Mouse (Mus musculus): Measurements from ENCODE around the gene Pold2. TPM values are rescaled to one million over a fixed set of nuclear protein-coding genes. Genes with fewer than 3 reads are reported as not detected.

Pold2 gene
- polyA plus RNA-seq (2015; fragmentation: Nextera tagmentation; extraction: Ambion mirVana) = 152 and 155 TPM in 2 replicates

DNA sequence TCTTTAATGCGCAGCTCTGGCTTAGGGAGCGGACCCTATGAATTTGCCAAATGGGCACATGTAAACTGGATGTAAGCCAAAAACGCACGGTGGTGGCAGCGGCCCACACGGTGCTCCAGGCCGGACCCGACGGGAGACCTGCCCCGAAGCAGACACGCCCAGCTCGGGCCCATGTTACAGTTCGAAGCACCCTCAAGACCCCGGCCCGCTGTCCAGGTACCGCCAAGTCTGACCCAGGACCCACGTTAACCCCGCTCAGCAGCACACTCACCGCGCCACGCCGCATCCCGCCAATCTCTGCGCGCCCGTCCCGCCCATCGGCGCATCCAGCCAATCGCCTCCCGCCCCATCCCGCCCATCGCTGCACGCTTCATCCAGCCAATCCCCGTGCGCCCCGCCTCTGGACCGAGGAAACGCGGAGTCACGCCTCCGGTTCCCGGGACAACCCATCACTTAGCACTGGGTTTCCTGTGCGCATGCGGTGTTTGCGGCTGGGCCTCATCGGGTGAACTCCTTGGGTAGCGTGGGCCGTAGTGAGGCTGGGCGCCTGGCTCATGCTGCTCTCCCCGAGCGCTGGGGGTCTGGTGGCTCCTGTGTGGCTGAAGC lies at the start of gene Pold2:
TSS of gene Pold2 (minus strand) at position 372 of the 606 bp plus-strand sequence.
- ATAC-seq (ENCODE audit: low FRiP score, low TSS enrichment) = peak; percentile 99
- Histone ChIP-seq H3K4me1 (ENCODE audit: insufficient read depth, low read length) (peaks cover 21% of the 10 kb centered on the region), H3K4me3 (ENCODE audit: low read length) (peak within 1 kb of the TSS; percentile 69), H3K4me2 (replicated peaks; ENCODE audit: low read depth, low read length) (peak within 1 kb of the TSS; percentile 65), H3K36me3 (ENCODE audit: insufficient read depth, low read length) (peaks cover 25% of the 10 kb centered on the region), H3K27ac (ENCODE audit: low read length) (peak within 1 kb of the TSS; percentile 90), H3K27me3 (ENCODE audit: insufficient read depth, low read length) (no peaks in the 10 kb centered on the region), H3K9me3 (ENCODE audit: low read length) (0 out of 2 replicates have a peak, but pooled peaks cover 3% of the 10 kb centered on the region), H3K9ac (replicated peaks; ENCODE audit: low read length) (peak within 1 kb of the TSS; percentile 73)
- WGBS = under 1% methylated on average over 43 of the region's 52 CpGs

DNA sequence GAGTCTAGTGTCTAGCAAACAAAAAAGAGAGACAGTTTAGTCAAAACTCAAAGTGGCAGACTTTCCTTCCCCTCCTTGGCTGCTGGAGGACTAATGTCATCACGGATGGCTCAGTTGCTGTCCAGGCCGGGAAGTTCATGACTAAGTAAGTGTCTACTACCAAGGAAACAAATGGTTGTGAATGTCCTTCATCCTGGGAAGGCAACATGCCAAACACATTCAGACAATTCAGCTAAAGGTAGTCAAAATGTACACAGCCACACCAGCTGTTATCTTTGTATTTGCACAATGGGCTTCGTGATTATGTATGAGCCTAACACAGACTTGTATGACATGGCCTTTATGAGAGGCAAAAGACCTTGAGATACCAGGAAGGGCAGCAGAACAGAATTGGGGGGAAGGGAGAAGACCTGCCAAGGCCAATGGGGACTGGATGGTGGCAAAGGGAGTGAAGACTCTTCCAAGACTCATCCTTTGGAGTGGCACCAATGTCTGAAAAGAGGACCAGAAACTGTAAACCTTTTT lies 48.7 kb upstream of the Pold2 start:
- Histone ChIP-seq H3K4me3 (ENCODE audit: low read length) (no peak overlapping the region), H3K27me3 (ENCODE audit: insufficient read depth, low read length) (no peaks in the 10 kb centered on the region)
- WGBS = 79% methylated on average over 3 of the region's 3 CpGs

DNA sequence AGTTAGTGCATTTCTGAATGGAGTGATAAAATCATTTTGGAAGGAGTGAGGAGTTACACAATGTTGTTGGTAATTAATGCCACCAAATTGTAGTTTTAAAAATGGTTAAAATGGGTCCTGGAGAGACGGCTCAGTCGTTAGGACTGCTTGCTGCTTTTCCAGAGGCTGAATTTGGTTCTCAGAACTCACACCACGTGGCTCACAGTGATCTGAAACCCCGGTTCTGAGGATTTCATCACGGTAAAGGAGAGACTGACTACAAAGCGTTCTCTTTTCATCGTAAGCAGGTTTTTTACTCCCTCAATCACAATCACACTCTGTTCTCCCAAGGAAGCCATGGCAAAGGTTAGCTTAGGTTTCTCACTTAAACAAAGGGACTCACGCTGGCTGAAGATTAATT lies 46.6 kb upstream of the Pold2 start:
- no peak overlapping the region for H3K9ac ChIP-seq (replicated peaks; ENCODE audit: low read length)
- ATAC-seq (ENCODE audit: low FRiP score, low TSS enrichment) = no peak
- 51% methylated on average over 8 of the region's 8 CpGs for WGBS
- H3K4me3 ChIP-seq (ENCODE audit: low read length) = no peak overlapping the region
- H3K9me3 ChIP-seq (ENCODE audit: low read length) = no peaks in the 10 kb centered on the region
- H3K4me2 ChIP-seq (replicated peaks; ENCODE audit: low read depth, low read length) = no peak overlapping the region
- H3K36me3 ChIP-seq (ENCODE audit: insufficient read depth, low read length) = no peaks in the 10 kb centered on the region
- no peaks in the 10 kb centered on the region; the same call in 1 of the 2 replicates for H3K4me1 ChIP-seq (ENCODE audit: insufficient read depth, low read length)
- no peaks in the 10 kb centered on the region for H3K27me3 ChIP-seq (ENCODE audit: insufficient read depth, low read length)
- H3K27ac ChIP-seq (ENCODE audit: low read length) = no peak overlapping the region

More for the DNA sequence above, 48.7 kb upstream of the Pold2 start:
- no peak overlapping the region for H3K9ac ChIP-seq (replicated peaks; ENCODE audit: low read length)
- no peak overlapping the region for H3K27ac ChIP-seq (ENCODE audit: low read length)
- no peak overlapping the region for H3K4me2 ChIP-seq (replicated peaks; ENCODE audit: low read depth, low read length)
- no peaks in the 10 kb centered on the region for H3K4me1 ChIP-seq (ENCODE audit: insufficient read depth, low read length)
- no peak for ATAC-seq (ENCODE audit: low FRiP score, low TSS enrichment)
- no peaks in the 10 kb centered on the region for H3K36me3 ChIP-seq (ENCODE audit: insufficient read depth, low read length)
- no peaks in the 10 kb centered on the region for H3K9me3 ChIP-seq (ENCODE audit: low read length)

DNA sequence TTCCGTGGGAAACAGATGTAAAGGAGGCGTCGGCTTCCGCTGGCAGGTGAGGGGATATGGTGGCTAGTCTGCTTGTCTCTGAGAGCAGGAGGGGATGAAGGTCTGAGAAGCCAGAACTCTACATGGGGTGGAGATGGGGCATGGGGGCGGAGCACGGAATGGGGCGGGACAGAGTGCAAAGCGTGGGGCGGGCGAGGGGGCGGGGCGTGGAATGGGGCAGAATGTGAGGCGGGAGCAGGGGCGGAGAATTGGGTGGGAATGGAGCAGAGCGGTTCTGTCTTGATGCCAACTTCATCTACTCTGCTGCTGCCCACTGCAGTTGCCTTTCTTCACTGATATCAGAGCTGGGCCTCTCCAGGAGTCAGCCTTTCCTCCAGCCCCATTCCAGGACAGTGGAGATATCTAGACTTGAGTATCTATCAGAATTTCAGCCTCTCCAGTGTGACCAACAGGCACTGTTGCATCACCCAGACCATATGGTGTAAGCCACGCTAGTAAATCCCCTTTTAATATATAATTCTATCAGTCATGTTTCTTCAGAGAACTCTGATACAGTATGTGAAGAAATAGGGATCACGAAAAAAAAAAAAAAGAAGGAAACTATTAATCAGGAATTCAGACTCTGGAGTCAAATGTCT lies 42.4 kb upstream of the Pold2 start:
- H3K9me3 ChIP-seq (ENCODE audit: low read length) = no peaks in the 10 kb centered on the region
- no peak overlapping the region for H3K27ac ChIP-seq (ENCODE audit: low read length)
- ATAC-seq (ENCODE audit: low FRiP score, low TSS enrichment) = peak; percentile 57; the same call in 1 of the 2 replicates
- no peaks in the 10 kb centered on the region for H3K27me3 ChIP-seq (ENCODE audit: insufficient read depth, low read length)
- H3K4me3 ChIP-seq (ENCODE audit: low read length) = no peak overlapping the region
- peak overlapping the region; percentile 26 for H3K4me2 ChIP-seq (replicated peaks; ENCODE audit: low read depth, low read length)
- no peak overlapping the region for H3K9ac ChIP-seq (replicated peaks; ENCODE audit: low read length)
- WGBS = 32% methylated on average over 17 of the region's 17 CpGs
- no peaks in the 10 kb centered on the region; the same call in 1 of the 2 replicates for H3K4me1 ChIP-seq (ENCODE audit: insufficient read depth, low read length)
- H3K36me3 ChIP-seq (ENCODE audit: insufficient read depth, low read length) = no peaks in the 10 kb centered on the region

DNA sequence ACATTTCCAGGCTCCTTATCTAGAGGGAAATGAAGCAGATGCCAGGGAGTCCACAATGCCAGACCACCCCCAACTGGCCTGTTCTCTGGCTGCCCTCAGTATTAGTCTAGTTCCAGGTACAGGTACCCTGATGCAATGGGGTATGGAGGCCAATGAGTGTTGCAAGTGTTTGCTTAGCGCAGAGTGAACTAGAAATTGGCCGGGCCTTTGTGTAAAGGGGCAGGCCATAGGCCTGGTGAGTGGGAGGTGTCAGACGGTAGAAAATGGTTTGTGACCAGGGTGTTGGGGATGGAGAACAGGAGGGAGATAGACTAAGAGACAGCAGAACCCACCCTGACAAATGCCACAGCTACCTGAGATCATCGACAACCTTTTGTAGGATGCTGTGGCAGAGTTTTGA lies 41.5 kb upstream of the Pold2 start:
- H3K4me3 ChIP-seq (ENCODE audit: low read length) = no peak overlapping the region
- H3K4me1 ChIP-seq (ENCODE audit: insufficient read depth, low read length) = no peaks in the 10 kb centered on the region; the same call in 1 of the 2 replicates
- H3K27ac ChIP-seq (ENCODE audit: low read length) = no peak overlapping the region
- H3K4me2 ChIP-seq (replicated peaks; ENCODE audit: low read depth, low read length) = no peak overlapping the region
- WGBS = 92% methylated on average over 4 of the region's 4 CpGs
- no peaks in the 10 kb centered on the region for H3K36me3 ChIP-seq (ENCODE audit: insufficient read depth, low read length)
- no peak for ATAC-seq (ENCODE audit: low FRiP score, low TSS enrichment)
- no peaks in the 10 kb centered on the region for H3K27me3 ChIP-seq (ENCODE audit: insufficient read depth, low read length)
- H3K9ac ChIP-seq (replicated peaks; ENCODE audit: low read length) = no peak overlapping the region
- no peaks in the 10 kb centered on the region for H3K9me3 ChIP-seq (ENCODE audit: low read length)

DNA sequence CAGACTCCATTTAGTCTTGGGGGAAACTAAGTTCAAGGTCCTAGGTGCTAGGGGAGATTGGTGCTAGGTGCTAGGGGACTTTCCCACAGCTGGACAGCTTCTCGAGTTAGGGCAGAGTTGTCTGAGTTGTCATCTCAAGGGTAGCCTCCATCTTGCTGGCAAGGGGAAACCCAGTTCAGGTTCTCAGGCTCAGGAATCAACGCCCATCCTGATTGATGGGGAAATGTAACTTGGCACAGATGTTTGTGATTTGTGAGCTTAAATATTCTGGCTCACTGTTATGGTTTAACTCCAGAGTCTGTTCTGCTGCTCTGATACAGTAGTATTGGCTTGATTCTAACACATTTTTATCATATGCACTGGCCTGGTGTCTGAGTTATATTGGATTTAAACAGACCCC lies 40.0 kb upstream of the Pold2 start:
- H3K9ac ChIP-seq (replicated peaks; ENCODE audit: low read length) = no peak overlapping the region
- no peaks in the 10 kb centered on the region for H3K27me3 ChIP-seq (ENCODE audit: insufficient read depth, low read length)
- no peaks in the 10 kb centered on the region for H3K9me3 ChIP-seq (ENCODE audit: low read length)
- H3K4me3 ChIP-seq (ENCODE audit: low read length) = no peak overlapping the region
- H3K36me3 ChIP-seq (ENCODE audit: insufficient read depth, low read length) = no peaks in the 10 kb centered on the region
- no peak for ATAC-seq (ENCODE audit: low FRiP score, low TSS enrichment)
- H3K27ac ChIP-seq (ENCODE audit: low read length) = no peak overlapping the region
- H3K4me1 ChIP-seq (ENCODE audit: insufficient read depth, low read length) = no peaks in the 10 kb centered on the region; the same call in 1 of the 2 replicates
- WGBS = 75% methylated on average over 2 of the region's 2 CpGs
- H3K4me2 ChIP-seq (replicated peaks; ENCODE audit: low read depth, low read length) = no peak overlapping the region

DNA sequence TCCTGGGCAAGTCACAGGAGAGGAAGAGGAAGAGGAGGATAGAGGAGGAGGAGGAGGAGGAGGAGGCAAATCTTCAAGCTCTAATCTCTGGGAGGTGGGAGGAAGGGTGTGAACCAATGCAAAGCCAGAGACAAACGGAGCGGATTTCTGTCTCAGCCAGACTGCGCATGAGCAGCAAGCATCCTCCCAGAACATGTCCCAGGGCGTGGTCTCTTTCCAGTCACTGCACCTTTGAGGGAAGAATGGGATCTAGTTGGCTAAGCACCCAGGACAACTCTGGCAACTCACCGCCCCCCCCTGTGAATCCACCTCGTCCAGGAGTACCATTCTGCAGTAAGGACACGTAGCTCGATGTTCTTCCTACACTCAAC lies 38.1 kb upstream of the Pold2 start:
- no peak for ATAC-seq (ENCODE audit: low FRiP score, low TSS enrichment)
- Histone ChIP-seq H3K36me3 (ENCODE audit: insufficient read depth, low read length) (no peaks in the 10 kb centered on the region), H3K4me1 (ENCODE audit: insufficient read depth, low read length) (no peaks in the 10 kb centered on the region; the same call in 1 of the 2 replicates), H3K9me3 (ENCODE audit: low read length) (no peaks in the 10 kb centered on the region), H3K9ac (replicated peaks; ENCODE audit: low read length) (no peak overlapping the region), H3K27me3 (ENCODE audit: insufficient read depth, low read length) (no peaks in the 10 kb centered on the region), H3K4me3 (ENCODE audit: low read length) (no peak overlapping the region), H3K4me2 (replicated peaks; ENCODE audit: low read depth, low read length) (no peak overlapping the region), H3K27ac (ENCODE audit: low read length) (no peak overlapping the region)
- WGBS = 64% methylated on average over 8 of the region's 8 CpGs

DNA sequence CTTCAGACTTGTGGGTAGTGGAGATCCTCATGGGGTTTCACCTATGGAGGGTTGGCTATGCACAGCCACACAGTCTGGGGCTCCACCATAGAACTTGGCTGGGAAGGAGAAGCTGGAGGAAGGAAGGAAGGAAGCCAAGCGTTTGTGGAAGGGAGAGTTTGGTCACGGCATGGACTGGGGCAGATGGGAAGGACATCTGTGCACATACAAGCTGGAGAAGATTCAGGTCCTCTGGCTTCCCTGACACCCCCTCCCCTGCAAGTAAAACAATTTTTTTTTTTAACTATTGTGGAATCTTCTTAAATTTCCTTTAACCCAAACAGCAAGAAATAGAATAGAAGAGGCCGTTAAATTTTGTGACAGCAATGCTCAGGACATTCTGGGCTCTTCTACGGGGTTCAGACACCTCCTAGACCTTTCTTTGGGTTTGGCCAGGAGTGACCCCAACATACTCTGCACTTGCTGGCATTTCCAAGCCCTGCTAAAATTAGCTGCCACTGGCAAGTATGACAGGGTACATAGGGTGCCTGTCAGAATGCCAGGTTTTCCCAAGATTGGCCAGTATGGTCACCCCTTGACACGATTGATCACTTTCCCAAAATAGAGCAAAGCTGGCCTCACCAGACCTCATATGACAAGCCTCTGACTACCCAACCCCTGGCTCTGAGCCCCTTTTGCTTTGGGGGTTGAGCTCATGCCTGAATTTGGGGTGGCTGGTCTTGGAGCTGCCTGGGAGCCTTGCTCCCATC lies 37.5 kb upstream of the Pold2 start:
- no peak for ATAC-seq (ENCODE audit: low FRiP score, low TSS enrichment)
- Histone ChIP-seq H3K4me1 (ENCODE audit: insufficient read depth, low read length) (no peaks in the 10 kb centered on the region; the same call in 1 of the 2 replicates), H3K4me2 (replicated peaks; ENCODE audit: low read depth, low read length) (no peak overlapping the region), H3K9me3 (ENCODE audit: low read length) (no peaks in the 10 kb centered on the region), H3K27me3 (ENCODE audit: insufficient read depth, low read length) (no peaks in the 10 kb centered on the region), H3K36me3 (ENCODE audit: insufficient read depth, low read length) (no peaks in the 10 kb centered on the region), H3K9ac (replicated peaks; ENCODE audit: low read length) (no peak overlapping the region), H3K4me3 (ENCODE audit: low read length) (no peak overlapping the region), H3K27ac (ENCODE audit: low read length) (no peak overlapping the region)
- 75% methylated on average over 5 of the region's 5 CpGs for WGBS

DNA sequence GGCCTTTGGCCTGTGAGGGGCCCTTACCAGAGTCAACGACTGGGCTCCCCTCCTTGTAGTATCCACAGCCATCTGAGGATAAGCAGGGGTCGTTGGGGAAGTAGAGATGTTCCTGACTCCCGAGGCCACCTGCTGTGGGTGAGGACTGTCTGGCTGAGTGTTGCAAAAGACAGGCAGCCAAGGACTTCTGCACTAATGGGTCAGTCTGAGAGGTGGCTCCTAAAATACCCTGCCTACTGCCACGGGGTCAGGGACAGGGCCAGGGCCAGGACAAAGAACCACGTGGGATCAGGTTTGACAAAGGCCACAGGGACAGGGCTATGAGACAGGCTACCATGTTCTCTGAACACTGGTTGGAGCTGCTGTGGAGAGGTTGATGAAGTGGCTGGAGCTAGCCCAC lies 36.8 kb upstream of the Pold2 start:
- ATAC-seq (ENCODE audit: low FRiP score, low TSS enrichment) = no peak
- no peaks in the 10 kb centered on the region for H3K27me3 ChIP-seq (ENCODE audit: insufficient read depth, low read length)
- H3K4me2 ChIP-seq (replicated peaks; ENCODE audit: low read depth, low read length) = no peak overlapping the region
- H3K4me1 ChIP-seq (ENCODE audit: insufficient read depth, low read length) = no peaks in the 10 kb centered on the region
- WGBS = 57% methylated on average over 5 of the region's 5 CpGs
- no peak overlapping the region for H3K4me3 ChIP-seq (ENCODE audit: low read length)
- no peak overlapping the region for H3K27ac ChIP-seq (ENCODE audit: low read length)
- no peaks in the 10 kb centered on the region for H3K9me3 ChIP-seq (ENCODE audit: low read length)
- no peak overlapping the region for H3K9ac ChIP-seq (replicated peaks; ENCODE audit: low read length)
- no peaks in the 10 kb centered on the region for H3K36me3 ChIP-seq (ENCODE audit: insufficient read depth, low read length)

All from kidney, embryonic 16.5 days (tissue).